In the genomic region with DNA sequence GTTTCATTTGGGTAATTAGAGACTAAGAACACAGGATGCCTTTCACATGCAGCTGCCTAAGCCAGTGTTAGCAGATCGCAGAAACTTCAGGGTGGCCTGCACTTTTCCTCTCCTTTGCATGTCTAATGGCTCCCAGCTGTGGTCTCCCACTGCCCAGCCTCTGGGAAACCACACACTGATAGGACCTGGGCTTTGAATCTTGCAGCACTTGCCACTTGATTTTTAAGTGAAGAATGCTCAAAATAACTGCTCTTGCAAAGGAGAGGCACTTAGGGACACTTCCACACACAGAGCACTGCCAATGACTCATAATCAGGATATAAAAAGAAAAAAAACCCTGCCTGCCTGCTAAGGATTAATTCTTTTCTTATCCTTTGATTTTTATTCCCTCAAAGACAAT, we compare ENCODE assay signal across 10 mouse cellular contexts.
DNase-seq lines count a peak whose midpoint lies in the region; ATAC-seq and TF ChIP-seq lines count a peak whose summit lies in the region.
"Had no signal": no experiment of that assay in that cellular context is flagged by ENCODE, and none has a peak within 500 bp of the region (broad histone marks: within the 10 kb centered on the region; RNA-seq: fewer than 3 reads in every experiment).

No protein-coding gene starts in this region.

- DNase-seq in kidney, postnatal 0 days (ENCODE audit: low spot score) = peak; percentile 12
- DNase-seq in kidney, adult 11 months = no peak
- DNase-seq in NIH3T3 (ENCODE audit: low read depth) = peak; percentile 48
- DNase-seq in embryonic facial prominence, embryonic 14.5 days (ENCODE audit: low spot score) = peak; percentile 73
- DNase-seq in lung, postnatal 0 days (ENCODE audit: low spot score) = peak; percentile 80
- DNase-seq in cerebellum, postnatal 25 days = no peak
- no peak for DNase-seq in adrenal gland, postnatal 10 days
- DNase-seq in T-cell, adult 2 months (ENCODE audit: low spot score) = no peak
- DNase-seq: layer of hippocampus, adult 9-11 months had no signal

- H3K4me3 ChIP-seq in kidney, postnatal 0 days (replicated peaks; ENCODE audit: low read depth, low read length) = no peak overlapping the region
- H3K4me3 ChIP-seq in embryonic facial prominence, embryonic 14.5 days (ENCODE audit: low read depth, low read length) = no peak overlapping the region
- H3K4me3 ChIP-seq in lung, postnatal 0 days (ENCODE audit: low read depth, low read length) = no peak overlapping the region
- H3K4me3 ChIP-seq: heart, embryonic 12.5 days had no signal

- no peak overlapping the region for H3K4me2 ChIP-seq in kidney, postnatal 0 days (ENCODE audit: low read length)
- no peak overlapping the region for H3K4me2 ChIP-seq in embryonic facial prominence, embryonic 14.5 days (ENCODE audit: low read depth, low read length)
- H3K4me2 ChIP-seq in lung, postnatal 0 days (replicated peaks; ENCODE audit: low read depth, low read length) = no peak overlapping the region
- H3K4me2 ChIP-seq: heart, embryonic 12.5 days had no signal

- H3K9ac ChIP-seq in kidney, postnatal 0 days (ENCODE audit: low read depth, low read length) = no peak overlapping the region
- H3K9ac ChIP-seq in embryonic facial prominence, embryonic 14.5 days (ENCODE audit: low read depth, low read length) = no peak overlapping the region
- no peak overlapping the region for H3K9ac ChIP-seq in lung, postnatal 0 days (replicated peaks; ENCODE audit: low read depth)
- H3K9ac ChIP-seq: heart, embryonic 12.5 days had no signal

- WGBS in kidney, postnatal 0 days = 18% methylated on average over 1 of the region's 1 CpGs
- 14% methylated on average over 1 of the region's 1 CpGs for WGBS in embryonic facial prominence, embryonic 14.5 days
- 43% methylated on average over 1 of the region's 1 CpGs for WGBS in lung, postnatal 0 days

- no peaks in the 10 kb centered on the region for H3K9me3 ChIP-seq in kidney, postnatal 0 days (replicated peaks; ENCODE audit: low read length)
- no peaks in the 10 kb centered on the region for H3K9me3 ChIP-seq in embryonic facial prominence, embryonic 14.5 days (ENCODE audit: control insufficient read depth, low read length)
- no peaks in the 10 kb centered on the region for H3K9me3 ChIP-seq in lung, postnatal 0 days (ENCODE audit: low read length)
- H3K9me3 ChIP-seq: heart, embryonic 12.5 days had no signal

- TF ChIP-seq CTCF in kidney, postnatal 0 days (IDR thresholded peaks at IDR 0.05; ENCODE audit: low read depth) = no peak
- no peak for TF ChIP-seq CTCF in lung, postnatal 0 days (IDR thresholded peaks at IDR 0.05)

- TF ChIP-seq EP300 in lung, postnatal 0 days (IDR thresholded peaks at IDR 0.05) = peak; percentile 55; the same call in 1 of the 2 replicates

- no peak for ATAC-seq in kidney, postnatal 0 days (replicated peaks; ENCODE audit: low FRiP score, low read depth)
- peak; percentile 63; the same call in 1 of the 2 replicates for ATAC-seq in embryonic facial prominence, embryonic 14.5 days (ENCODE audit: low read depth)
- ATAC-seq in lung, postnatal 0 days = peak; percentile 92

- H3K27me3 ChIP-seq in kidney, postnatal 0 days (ENCODE audit: insufficient read depth, low read length) = no peaks in the 10 kb centered on the region
- no peaks in the 10 kb centered on the region for H3K27me3 ChIP-seq in embryonic facial prominence, embryonic 14.5 days (replicated peaks; ENCODE audit: control insufficient read depth, insufficient read depth, low read length)
- H3K27me3 ChIP-seq in lung, postnatal 0 days (replicated peaks; ENCODE audit: insufficient read depth, low read length) = no peaks in the 10 kb centered on the region

- H3K4me1 ChIP-seq in kidney, postnatal 0 days (replicated peaks; ENCODE audit: insufficient read depth, low read length) = no peaks in the 10 kb centered on the region
- no peaks in the 10 kb centered on the region for H3K4me1 ChIP-seq in embryonic facial prominence, embryonic 14.5 days (ENCODE audit: control insufficient read depth, insufficient read depth, low read length)
- no peaks in the 10 kb centered on the region; the same call in 1 of the 2 replicates for H3K4me1 ChIP-seq in lung, postnatal 0 days (ENCODE audit: insufficient read depth, low read depth, low read length)
- H3K4me1 ChIP-seq: heart, embryonic 12.5 days had no signal

- H3K36me3 ChIP-seq in kidney, postnatal 0 days (ENCODE audit: insufficient read depth, low read length) = no peaks in the 10 kb centered on the region
- no peaks in the 10 kb centered on the region for H3K36me3 ChIP-seq in embryonic facial prominence, embryonic 14.5 days (ENCODE audit: control insufficient read depth, insufficient read depth, low read length)
- no peaks in the 10 kb centered on the region for H3K36me3 ChIP-seq in lung, postnatal 0 days (ENCODE audit: insufficient read depth, low read length)
- H3K36me3 ChIP-seq: heart, embryonic 12.5 days had no signal

- no peak overlapping the region for H3K27ac ChIP-seq in kidney, postnatal 0 days
- H3K27ac ChIP-seq in embryonic facial prominence, embryonic 14.5 days (replicated peaks; ENCODE audit: low read depth, low read length) = no peak overlapping the region
- no peak overlapping the region for H3K27ac ChIP-seq in lung, postnatal 0 days (ENCODE audit: low read length)

Comparison
In these comparisons a context has a peak if more than half of its experiments do, and no peak if none do; other contexts are left out.
1. DNase-seq: peak in kidney, postnatal 0 days (single experiment), NIH3T3 (single experiment), embryonic facial prominence, embryonic 14.5 days (single experiment) and lung, postnatal 0 days (single experiment); none in kidney, adult 11 months (single experiment), cerebellum, postnatal 25 days (0 of 2), adrenal gland, postnatal 10 days (single experiment) and T-cell, adult 2 months (single experiment).